Mouse (Mus musculus): ENCODE measurements around the gene Tnfrsf12a. TPM values are rescaled to one million over a fixed set of nuclear protein-coding genes. Genes with fewer than 3 reads are reported as not detected.

Gene Tnfrsf12a
- polyA plus RNA-seq, 1 experiment from 2014 or later: 116 TPM

- no peak for ATAC-seq (replicated peaks; ENCODE audit: insufficient number of reproducible peaks, insufficient read depth, low FRiP score, low read depth)
- H3K4me1 ChIP-seq (replicated peaks): peaks cover 9% of the 10 kb centered on the region
- no peak overlapping the region for H3K4me2 ChIP-seq
- no peak overlapping the region for H3K4me3 ChIP-seq
- no peak overlapping the region for H3K9ac ChIP-seq
- H3K36me3 ChIP-seq: no peaks in the 10 kb centered on the region
- peaks cover 43% of the 10 kb centered on the region for H3K27me3 ChIP-seq
- WGBS: 72% methylated on average over 9 of the region's 9 CpGs
- no peak overlapping the region for H3K27ac ChIP-seq
- H3K9me3 ChIP-seq (replicated peaks): no peaks in the 10 kb centered on the region
Measured at GRCm38 (mm10) chr17:23703301-23703700, 26.0 kb upstream of the Tnfrsf12a start.

GRCm38 (mm10) chr17:23700079-23700478 lies 22.8 kb upstream of the Tnfrsf12a start:
- H3K36me3 ChIP-seq: no peaks in the 10 kb centered on the region
- no peaks in the 10 kb centered on the region for H3K9me3 ChIP-seq (replicated peaks)
- peak overlapping the region; percentile 60 for H3K9ac ChIP-seq
- no peak overlapping the region for H3K27ac ChIP-seq
- peaks cover 49% of the 10 kb centered on the region for H3K27me3 ChIP-seq
- peak; percentile 95 for ATAC-seq (replicated peaks; ENCODE audit: insufficient number of reproducible peaks, insufficient read depth, low FRiP score, low read depth)
- H3K4me3 ChIP-seq: peak overlapping the region; percentile 64
- H3K4me1 ChIP-seq (replicated peaks): peaks cover 9% of the 10 kb centered on the region
- WGBS: under 1% methylated on average over 28 of the region's 28 CpGs
- H3K4me2 ChIP-seq: peak overlapping the region; percentile 99

GRCm38 (mm10) chr17:23699131-23700077 lies 22.1 kb upstream of the Tnfrsf12a start:
- Histone ChIP-seq H3K9me3 (replicated peaks) (no peaks in the 10 kb centered on the region), H3K9ac (peak overlapping the region; percentile 60), H3K27ac (no peak overlapping the region), H3K36me3 (no peaks in the 10 kb centered on the region), H3K4me2 (peak overlapping the region; percentile 99), H3K4me3 (peak overlapping the region; percentile 64), H3K4me1 (replicated peaks) (peaks cover 9% of the 10 kb centered on the region), H3K27me3 (peaks cover 49% of the 10 kb centered on the region)
- 0 out of 2 replicates have a peak, but pooled peaks have one; percentile 21 for ATAC-seq (replicated peaks; ENCODE audit: insufficient number of reproducible peaks, insufficient read depth, low FRiP score, low read depth)
- WGBS: under 1% methylated on average over 100 of the region's 101 CpGs

- peaks cover 9% of the 10 kb centered on the region for H3K4me1 ChIP-seq (replicated peaks)
- H3K27ac ChIP-seq: no peak overlapping the region
- H3K27me3 ChIP-seq: peaks cover 33% of the 10 kb centered on the region
- H3K4me2 ChIP-seq: no peak overlapping the region
- ATAC-seq (replicated peaks; ENCODE audit: insufficient number of reproducible peaks, insufficient read depth, low FRiP score, low read depth): no peak
- H3K36me3 ChIP-seq: no peaks in the 10 kb centered on the region
- no peak overlapping the region for H3K9ac ChIP-seq
- WGBS: 20% methylated on average over 3 of the region's 3 CpGs
- no peaks in the 10 kb centered on the region for H3K9me3 ChIP-seq (replicated peaks)
- no peak overlapping the region for H3K4me3 ChIP-seq
Measured at GRCm38 (mm10) chr17:23695801-23696200, 18.5 kb upstream of the Tnfrsf12a start.

GRCm38 (mm10) chr17:23694491-23694890 lies 17.2 kb upstream of the Tnfrsf12a start:
- ATAC-seq (replicated peaks; ENCODE audit: insufficient number of reproducible peaks, insufficient read depth, low FRiP score, low read depth): no peak
- WGBS: 70% methylated on average over 1 of the region's 1 CpGs
- peaks cover 4% of the 10 kb centered on the region for H3K4me1 ChIP-seq (replicated peaks)
- peaks cover 23% of the 10 kb centered on the region for H3K27me3 ChIP-seq
- no peaks in the 10 kb centered on the region for H3K9me3 ChIP-seq (replicated peaks)
- H3K27ac ChIP-seq: no peak overlapping the region
- no peak overlapping the region for H3K9ac ChIP-seq
- H3K36me3 ChIP-seq: no peaks in the 10 kb centered on the region
- H3K4me2 ChIP-seq: no peak overlapping the region
- no peak overlapping the region for H3K4me3 ChIP-seq

GRCm38 (mm10) chr17:23683856-23684672 lies 6.8 kb upstream of the Tnfrsf12a start, which contains the start of gene Cldn9:
Cldn9 (minus strand) TSS chr17:23684026.
- Histone ChIP-seq H3K36me3 (no peaks in the 10 kb centered on the region), H3K27ac (no peak within 1 kb of the TSS), H3K9me3 (replicated peaks) (no peaks in the 10 kb centered on the region), H3K27me3 (peaks cover 66% of the 10 kb centered on the region), H3K9ac (no peak within 1 kb of the TSS), H3K4me3 (no peak within 1 kb of the TSS), H3K4me1 (replicated peaks) (peaks cover 6% of the 10 kb centered on the region), H3K4me2 (no peak within 1 kb of the TSS)
- peak; percentile 47; the same call in 1 of the 2 replicates for ATAC-seq (replicated peaks; ENCODE audit: insufficient number of reproducible peaks, insufficient read depth, low FRiP score, low read depth)
- WGBS: 27% methylated on average over 15 of the region's 15 CpGs

- Histone ChIP-seq H3K27me3 (peaks cover 75% of the 10 kb centered on the region), H3K9ac (no peak overlapping the region), H3K27ac (no peak overlapping the region), H3K9me3 (replicated peaks) (no peaks in the 10 kb centered on the region), H3K4me3 (no peak overlapping the region), H3K4me1 (replicated peaks) (peaks cover 7% of the 10 kb centered on the region), H3K4me2 (no peak overlapping the region), H3K36me3 (no peaks in the 10 kb centered on the region)
- no peak for ATAC-seq (replicated peaks; ENCODE audit: insufficient number of reproducible peaks, insufficient read depth, low FRiP score, low read depth)
- 12% methylated on average over 15 of the region's 15 CpGs for WGBS
Measured at GRCm38 (mm10) chr17:23683226-23683625, 6.0 kb upstream of the Tnfrsf12a start.

- no peak overlapping the region for H3K4me2 ChIP-seq
- H3K27me3 ChIP-seq: peaks cover 77% of the 10 kb centered on the region
- H3K4me1 ChIP-seq (replicated peaks): peaks cover 10% of the 10 kb centered on the region
- H3K4me3 ChIP-seq: no peak overlapping the region
- no peak overlapping the region for H3K9ac ChIP-seq
- no peaks in the 10 kb centered on the region for H3K36me3 ChIP-seq
- WGBS: 54% methylated on average over 3 of the region's 3 CpGs
- H3K9me3 ChIP-seq (replicated peaks): no peaks in the 10 kb centered on the region
- no peak for ATAC-seq (replicated peaks; ENCODE audit: insufficient number of reproducible peaks, insufficient read depth, low FRiP score, low read depth)
- H3K27ac ChIP-seq: no peak overlapping the region
Measured at GRCm38 (mm10) chr17:23682530-23682929, 5.3 kb upstream of the Tnfrsf12a start.

- H3K27me3 ChIP-seq: peaks cover 77% of the 10 kb centered on the region
- no peak overlapping the region for H3K27ac ChIP-seq
- H3K9ac ChIP-seq: no peak overlapping the region
- no peaks in the 10 kb centered on the region for H3K36me3 ChIP-seq
- H3K4me3 ChIP-seq: no peak overlapping the region
- H3K4me1 ChIP-seq (replicated peaks): peaks cover 13% of the 10 kb centered on the region
- no peaks in the 10 kb centered on the region for H3K9me3 ChIP-seq (replicated peaks)
- ATAC-seq (replicated peaks; ENCODE audit: insufficient number of reproducible peaks, insufficient read depth, low FRiP score, low read depth): no peak
- no peak overlapping the region for H3K4me2 ChIP-seq
- 48% methylated on average over 4 of the region's 4 CpGs for WGBS
Measured at GRCm38 (mm10) chr17:23682092-23682491, 4.8 kb upstream of the Tnfrsf12a start.

GRCm38 (mm10) chr17:23681086-23681485 lies 3.8 kb upstream of the Tnfrsf12a start:
- no peak overlapping the region for H3K4me3 ChIP-seq
- no peak overlapping the region for H3K9ac ChIP-seq

GRCm38 (mm10) chr17:23680336-23680735 lies 3.1 kb upstream of the Tnfrsf12a start:
- H3K4me3 ChIP-seq: 0 out of 2 replicates have a peak overlapping the region, but pooled peaks have one; percentile 36
- no peak overlapping the region for H3K27ac ChIP-seq
- peaks cover 27% of the 10 kb centered on the region for H3K4me1 ChIP-seq (replicated peaks)
- ATAC-seq (replicated peaks; ENCODE audit: insufficient number of reproducible peaks, insufficient read depth, low FRiP score, low read depth): no peak
- WGBS: 58% methylated on average over 9 of the region's 9 CpGs
- 0 out of 2 replicates have a peak, but pooled peaks cover 1% of the 10 kb centered on the region for H3K36me3 ChIP-seq
- H3K9ac ChIP-seq: no peak overlapping the region
- H3K9me3 ChIP-seq (replicated peaks): no peaks in the 10 kb centered on the region
- H3K27me3 ChIP-seq: peaks cover 74% of the 10 kb centered on the region
- H3K4me2 ChIP-seq: no peak overlapping the region

More at GRCm38 (mm10) chr17:23681086-23681485, 3.8 kb upstream of the Tnfrsf12a start:
- Histone ChIP-seq H3K27me3 (peaks cover 77% of the 10 kb centered on the region), H3K36me3 (no peaks in the 10 kb centered on the region), H3K9me3 (replicated peaks) (no peaks in the 10 kb centered on the region), H3K4me1 (replicated peaks) (peaks cover 19% of the 10 kb centered on the region), H3K4me2 (no peak overlapping the region), H3K27ac (no peak overlapping the region)
- no peak for ATAC-seq (replicated peaks; ENCODE audit: insufficient number of reproducible peaks, insufficient read depth, low FRiP score, low read depth)
- WGBS: 61% methylated on average over 10 of the region's 10 CpGs

All from heart, embryonic 15.5 days (tissue).